Mouse (Mus musculus): Measurements from ENCODE around the gene Itih2.

The Itih2 gene

GRCm38 (mm10) chr2:10131296-10131695 lies at the start of gene Itih2:
TSS of gene Itih2 (minus strand) at chr2:10131396.
- DNase-seq (ENCODE audit: low spot score) = no peak

GRCm38 (mm10) chr2:10169991-10170390 lies 38.8 kb upstream of the Itih2 start:
- no peak for DNase-seq (ENCODE audit: low spot score)

- DNase-seq (ENCODE audit: low spot score) = no peak
Measured at GRCm38 (mm10) chr2:10168016-10168415, 36.8 kb upstream of the Itih2 start.

GRCm38 (mm10) chr2:10167283-10167682 lies 36.1 kb upstream of the Itih2 start:
- no peak for DNase-seq (ENCODE audit: low spot score)

GRCm38 (mm10) chr2:10166635-10167034 lies 35.4 kb upstream of the Itih2 start:
- DNase-seq (ENCODE audit: low spot score) = no peak

- DNase-seq (ENCODE audit: low spot score) = no peak
Measured at GRCm38 (mm10) chr2:10162011-10162410, 30.8 kb upstream of the Itih2 start.

- DNase-seq (ENCODE audit: low spot score) = no peak
Measured at GRCm38 (mm10) chr2:10157184-10157583, 26.0 kb upstream of the Itih2 start.

- peak; percentile 39 for DNase-seq (ENCODE audit: low spot score)
Measured at GRCm38 (mm10) chr2:10153201-10154075, 22.2 kb upstream of the Itih2 start, which contains the start of gene Itih5. TSS of gene Itih5 (plus strand) at chr2:10153571.

- DNase-seq (ENCODE audit: low spot score) = no peak
Measured at GRCm38 (mm10) chr2:10152590-10152989, 21.4 kb upstream of the Itih2 start.

- no peak for DNase-seq (ENCODE audit: low spot score)
Measured at GRCm38 (mm10) chr2:10147176-10147575, 16.0 kb upstream of the Itih2 start.

- DNase-seq (ENCODE audit: low spot score) = no peak
Measured at GRCm38 (mm10) chr2:10145514-10145913, 14.3 kb upstream of the Itih2 start.

GRCm38 (mm10) chr2:10142472-10143454 lies 11.6 kb upstream of the Itih2 start:
- DNase-seq (ENCODE audit: low spot score) = peak; percentile 32

GRCm38 (mm10) chr2:10140456-10140855 lies 9.3 kb upstream of the Itih2 start:
- no peak for DNase-seq (ENCODE audit: low spot score)

GRCm38 (mm10) chr2:10137320-10137719 lies 6.1 kb upstream of the Itih2 start:
- DNase-seq (ENCODE audit: low spot score) = no peak

GRCm38 (mm10) chr2:10133941-10134340 lies 2.7 kb upstream of the Itih2 start:
- no peak for DNase-seq (ENCODE audit: low spot score)

- DNase-seq (ENCODE audit: low spot score) = no peak
Measured at GRCm38 (mm10) chr2:10132128-10132527, 932 bp upstream of the Itih2 start.

GRCm38 (mm10) chr2:10130341-10130990 lies 730 bp downstream of the Itih2 start:
- DNase-seq (ENCODE audit: low spot score) = no peak

- no peak for DNase-seq (ENCODE audit: low spot score)
Measured at GRCm38 (mm10) chr2:10128571-10128970, 2.6 kb downstream of the Itih2 start.

- no peak for DNase-seq (ENCODE audit: low spot score)
Measured at GRCm38 (mm10) chr2:10127471-10127870, 3.7 kb downstream of the Itih2 start.

GRCm38 (mm10) chr2:10126122-10126521 lies 5.1 kb downstream of the Itih2 start:
- no peak for DNase-seq (ENCODE audit: low spot score)

GRCm38 (mm10) chr2:10121826-10122225 lies 9.4 kb downstream of the Itih2 start:
- no peak for DNase-seq (ENCODE audit: low spot score)

GRCm38 (mm10) chr2:10119276-10119675 lies 11.9 kb downstream of the Itih2 start:
- DNase-seq (ENCODE audit: low spot score) = no peak

Measured in c-Kit-positive CD71-positive TER-119-positive erythroid progenitor cells, embryonic 14.5 days (primary cell).